Mouse (Mus musculus) limb, embryonic 14.5 days (tissue): ENCODE measurements at regions not wholly inside any gene's neighbourhood (a gene's known extent, or its start where the extent isn't known, plus 50 kb on each side); places are given as distances from the start of the nearest gene placed in this dataset.

Source experiments
- ATAC-seq: fragments of 200-750 bp; cut with Nextera tagmentation; 2 replicates; pipeline ENCODE4 v1.8.0; 2017; ENCODE audit warnings: low read depth, moderate number of reproducible peaks, moderate TSS enrichment; ENCODE audit not compliant: low FRiP score
- DNase-seq: peaks from one replicate; pipeline ENCODE4 v3.0.0-alpha.2; 2015; ENCODE audit warnings: low spot score
- H3K27ac ChIP-seq: fragments of 300-500 bp; sonication (generic); replicated peaks from 2 replicates; pipeline ENCODE4 v1.5.1; 2014; ENCODE audit warnings: low read depth, mild to moderate bottlenecking, low read length, moderate library complexity, mixed read lengths
- H3K27me3 ChIP-seq: fragments of 300-500 bp; sonication (generic); 2 replicates; pipeline ENCODE4 v1.6.1; 2014; ENCODE audit warnings: low read length, mixed read lengths; ENCODE audit not compliant: control insufficient read depth, insufficient read depth
- H3K36me3 ChIP-seq: fragments of 300-500 bp; sonication (generic); 2 replicates; pipeline ENCODE4 v1.6.1; 2014; ENCODE audit warnings: mild to moderate bottlenecking, low read length, moderate library complexity, mixed read lengths; ENCODE audit not compliant: control insufficient read depth, insufficient read depth
- H3K4me1 ChIP-seq: fragments of 300-500 bp; sonication (generic); 2 replicates; pipeline ENCODE4 v1.6.1; 2014; ENCODE audit warnings: antibody characterized with exemption, low read length, mixed read lengths; ENCODE audit not compliant: control insufficient read depth, insufficient read depth
- H3K4me2 ChIP-seq: fragments of 300-500 bp; sonication (generic); replicated peaks from 2 replicates; pipeline ENCODE4 v1.6.1; 2014; ENCODE audit warnings: low read depth, mild to moderate bottlenecking, low read length, moderate library complexity; ENCODE audit not compliant: severe bottlenecking
- H3K4me3 ChIP-seq: fragments of 300-500 bp; sonication (generic); replicated peaks from 2 replicates; pipeline ENCODE4 v1.5.1; 2014; ENCODE audit warnings: low read length
- H3K9ac ChIP-seq: fragments of 300-500 bp; sonication (generic); 2 replicates; pipeline ENCODE4 v1.6.1; 2014; ENCODE audit warnings: mild to moderate bottlenecking, low read depth, low read length, moderate library complexity; ENCODE audit not compliant: severe bottlenecking
- H3K9me3 ChIP-seq: fragments of 300-500 bp; sonication (generic); 2 replicates; pipeline ENCODE4 v1.6.1; 2016; ENCODE audit warnings: low read length; ENCODE audit not compliant: control insufficient read depth
- POLR2A ChIP-seq: fragments of 200-500 bp; IDR thresholded peaks from 2 replicates; pipeline ENCODE4 v1.8.0; 2012; ENCODE audit warnings: inconsistent platforms, mild to moderate bottlenecking, moderate library complexity, borderline replicate concordance; ENCODE audit not compliant: insufficient read depth, insufficient read length; ENCODE audit errors: extremely low read depth
- WGBS: fragments of 180-500 bp; shearing (Covaris S2); extraction: QIAGEN DNeasy Blood & Tissue Kit; methylation state at CpG from one replicate; pipeline ENCODE4 v1.1.7; 2014; 5-methylcytosine and 5-hydroxymethylcytosine counted together

- H3K9ac ChIP-seq = no peak overlapping the region
- H3K27me3 ChIP-seq = peaks cover 56% of the 10 kb centered on the region
- no peak overlapping the region for H3K27ac ChIP-seq
- WGBS = 3% methylated on average over 19 of the region's 19 CpGs
- no peak for ATAC-seq
- no peaks in the 10 kb centered on the region for H3K36me3 ChIP-seq
- no peak overlapping the region for H3K4me2 ChIP-seq
- no peak for TF ChIP-seq POLR2A
- H3K4me1 ChIP-seq = peaks cover 11% of the 10 kb centered on the region
- DNase-seq = no peak
- H3K4me3 ChIP-seq = no peak overlapping the region
- H3K9me3 ChIP-seq = no peaks in the 10 kb centered on the region
These were observed 183.2 kb downstream of the Tfap2c start for GRCm38 (mm10) chr2:172732453-172733210.

GRCm38 (mm10) chr2:172733403-172733995, 184.1 kb downstream of the Tfap2c start:
- WGBS = 8% methylated on average over 9 of the region's 9 CpGs
- Histone ChIP-seq H3K4me1 (peaks cover 11% of the 10 kb centered on the region), H3K4me2 (no peak overlapping the region), H3K36me3 (no peaks in the 10 kb centered on the region), H3K9ac (no peak overlapping the region), H3K9me3 (no peaks in the 10 kb centered on the region), H3K27ac (no peak overlapping the region), H3K4me3 (no peak overlapping the region), H3K27me3 (peaks cover 51% of the 10 kb centered on the region)
- no peak for TF ChIP-seq POLR2A
- ATAC-seq = no peak
- DNase-seq = no peak

- ATAC-seq (no peak), DNase-seq (no peak)
- Histone ChIP-seq H3K4me2 (no peak overlapping the region), H3K36me3 (no peaks in the 10 kb centered on the region), H3K27me3 (peaks cover 37% of the 10 kb centered on the region), H3K9me3 (no peaks in the 10 kb centered on the region), H3K27ac (no peak overlapping the region), H3K4me3 (no peak overlapping the region), H3K9ac (no peak overlapping the region), H3K4me1 (peaks cover 16% of the 10 kb centered on the region)
- WGBS = 8% methylated on average over 6 of the region's 6 CpGs
- no peak for TF ChIP-seq POLR2A
These were observed 186.2 kb downstream of the Tfap2c start for GRCm38 (mm10) chr2:172735621-172736020.

- no peak for DNase-seq
- TF ChIP-seq POLR2A = no peak
- 5% methylated on average over 11 of the region's 11 CpGs for WGBS
- Histone ChIP-seq H3K4me3 (no peak overlapping the region), H3K9ac (no peak overlapping the region), H3K4me1 (peaks cover 8% of the 10 kb centered on the region; the same call in 1 of the 2 replicates), H3K27ac (no peak overlapping the region), H3K27me3 (peaks cover 8% of the 10 kb centered on the region; the same call in 1 of the 2 replicates), H3K4me2 (0 out of 2 replicates have a peak overlapping the region, but pooled peaks have one; percentile 1), H3K9me3 (no peaks in the 10 kb centered on the region), H3K36me3 (no peaks in the 10 kb centered on the region)
- ATAC-seq = no peak
These were observed 189.7 kb downstream of the Tfap2c start for GRCm38 (mm10) chr2:172739041-172739491.

- DNase-seq = no peak
- 5% methylated on average over 19 of the region's 19 CpGs for WGBS
- H3K4me3 ChIP-seq = no peak overlapping the region
- no peak overlapping the region for H3K27ac ChIP-seq
- H3K9me3 ChIP-seq = no peaks in the 10 kb centered on the region
- H3K4me1 ChIP-seq = peaks cover 8% of the 10 kb centered on the region; the same call in 1 of the 2 replicates
- ATAC-seq = no peak
- TF ChIP-seq POLR2A = no peak
- peak overlapping the region; percentile 1; the same call in 1 of the 2 replicates for H3K4me2 ChIP-seq
- peaks cover 8% of the 10 kb centered on the region; the same call in 1 of the 2 replicates for H3K27me3 ChIP-seq
- H3K9ac ChIP-seq = no peak overlapping the region
- H3K36me3 ChIP-seq = no peaks in the 10 kb centered on the region
These were observed 190.1 kb downstream of the Tfap2c start for GRCm38 (mm10) chr2:172739529-172739928.
